Mouse (Mus musculus): ENCODE measurements around the gene Sspo. TPM values are rescaled to one million over a fixed set of nuclear protein-coding genes. Genes with fewer than 3 reads are reported as not detected.

The Sspo gene
- total RNA-seq, 2 experiments from 2014 or later: not detected

DNA sequence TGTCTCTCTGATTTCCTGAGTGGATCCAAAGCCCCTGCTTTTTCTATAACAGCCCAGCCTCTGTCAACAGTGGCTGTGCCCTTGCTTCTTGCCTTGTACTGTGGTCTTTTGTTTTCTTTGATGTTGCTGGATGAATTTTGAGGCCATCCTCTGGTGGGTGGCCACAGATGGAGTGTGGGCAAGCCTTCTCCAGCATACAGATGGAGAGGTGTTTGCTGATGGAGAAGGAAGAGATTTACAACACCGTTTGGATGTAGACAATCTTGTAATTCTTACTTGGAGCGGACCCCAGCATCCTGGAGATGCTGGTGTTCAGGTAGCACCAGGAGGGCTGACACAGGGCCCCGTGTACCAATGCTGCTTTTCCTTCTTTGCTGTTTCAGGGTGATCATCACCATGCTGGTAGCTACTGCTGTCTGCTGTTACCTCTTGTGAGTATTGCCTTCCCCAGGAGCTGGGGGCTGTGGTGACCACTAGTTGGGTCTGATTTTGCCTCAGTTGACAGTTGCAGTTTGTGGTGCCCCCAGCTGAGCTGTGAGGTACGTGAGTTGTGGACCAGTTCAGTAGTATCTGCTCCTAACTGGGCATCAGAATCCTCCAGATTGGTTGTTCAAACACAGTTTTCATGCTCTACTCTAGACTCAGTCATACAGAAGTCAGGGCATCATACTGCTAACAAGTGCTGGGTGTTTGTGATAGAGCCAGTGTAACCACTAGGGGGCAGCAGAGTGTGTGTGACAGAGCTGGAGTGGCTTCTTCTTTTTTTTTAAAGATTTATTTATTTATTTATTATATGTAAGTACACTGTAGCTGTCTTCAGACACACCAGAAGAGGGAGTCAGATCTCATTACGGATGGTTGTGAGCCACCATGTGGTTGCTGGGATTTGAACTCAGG lies 91.1 kb downstream of the Sspo start:
- ATAC-seq (replicated peaks; ENCODE audit: poor library complexity): peak; percentile 81

DNA sequence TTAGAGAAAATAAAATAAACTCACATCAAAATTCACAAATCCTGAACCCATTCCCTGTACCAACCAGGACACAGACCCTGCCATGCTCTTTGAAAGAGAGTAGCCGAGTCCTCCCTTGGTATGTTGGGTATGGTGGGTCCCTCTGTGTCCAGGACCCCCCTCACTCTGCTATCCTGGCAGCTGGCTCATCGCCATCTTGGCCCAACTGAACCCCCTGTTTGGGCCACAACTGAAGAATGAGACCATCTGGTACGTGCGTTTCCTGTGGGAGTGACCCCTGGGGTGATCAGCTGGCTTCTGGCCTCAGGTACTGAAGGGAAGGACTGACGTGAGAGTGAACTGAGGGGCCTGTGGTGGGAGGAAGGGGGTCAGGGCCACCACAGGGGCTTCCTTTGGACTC lies 91.8 kb downstream of the Sspo start:
- no peak for ATAC-seq (replicated peaks; ENCODE audit: poor library complexity)

DNA sequence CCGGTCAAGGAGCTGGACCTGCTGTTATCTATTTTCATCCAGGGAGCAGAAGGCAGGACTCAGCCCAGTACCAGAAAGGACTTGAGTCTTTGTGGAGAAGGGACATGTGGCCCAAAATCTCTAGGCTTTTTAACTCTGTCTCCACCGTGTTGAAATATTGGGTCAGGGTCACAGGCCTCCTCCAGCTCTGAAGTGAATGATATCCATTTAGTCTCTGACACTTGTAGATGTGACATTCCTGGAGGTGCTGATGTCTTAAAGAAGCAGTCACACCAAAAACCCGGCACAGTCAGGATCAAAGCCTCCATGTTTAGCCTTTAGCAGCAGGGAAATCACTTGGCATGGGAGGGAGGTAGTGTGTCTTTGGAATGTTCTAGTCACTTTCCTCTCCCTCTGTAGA lies 92.7 kb downstream of the Sspo start:
- no peak for ATAC-seq (replicated peaks; ENCODE audit: poor library complexity)

DNA sequence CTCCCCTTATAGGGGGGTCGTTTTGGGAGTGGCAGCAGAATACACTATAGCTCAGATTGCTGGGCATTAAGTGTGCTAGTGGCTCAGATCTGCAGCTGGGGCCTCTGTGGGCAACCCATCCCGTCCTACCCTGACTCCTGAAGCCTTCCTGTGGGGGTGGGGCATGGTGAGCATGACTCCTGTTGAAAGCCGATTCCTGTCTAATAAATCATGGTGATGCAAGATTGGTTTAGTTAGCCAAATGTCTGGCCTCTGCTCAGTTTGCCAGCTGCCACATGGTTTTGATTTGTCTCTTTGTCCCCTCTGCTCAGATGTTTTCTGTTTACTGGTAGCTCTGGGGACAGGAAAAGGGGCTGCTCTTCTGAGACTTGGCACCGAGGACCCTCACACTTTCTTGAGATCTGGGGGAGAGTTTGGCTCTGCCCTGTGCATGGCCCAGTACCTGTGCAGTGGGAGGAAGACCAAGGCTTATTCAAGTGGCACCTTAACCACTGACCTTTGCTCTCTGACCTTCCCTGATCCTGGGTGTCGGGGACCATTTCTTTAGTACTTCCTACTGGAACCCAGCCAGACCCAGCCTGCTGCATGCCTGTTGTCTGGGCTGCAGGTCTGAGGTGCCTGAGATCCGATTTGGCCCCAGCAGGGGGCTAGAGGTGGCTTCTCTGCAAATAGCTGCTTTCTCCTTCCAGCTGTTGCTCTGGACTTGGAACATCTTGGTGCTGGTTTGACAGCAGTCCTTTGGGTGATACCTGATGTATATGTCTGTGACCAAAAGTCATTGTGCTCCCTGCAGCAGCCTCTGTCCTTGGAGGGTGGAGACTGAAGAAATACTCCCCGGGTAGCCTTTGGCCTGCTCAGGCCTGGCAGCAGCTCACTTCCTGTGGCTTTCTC lies 93.8 kb downstream of the Sspo start:
- 0 out of 2 replicates have a peak, but pooled peaks have one; percentile 24 for ATAC-seq (replicated peaks; ENCODE audit: poor library complexity)

DNA sequence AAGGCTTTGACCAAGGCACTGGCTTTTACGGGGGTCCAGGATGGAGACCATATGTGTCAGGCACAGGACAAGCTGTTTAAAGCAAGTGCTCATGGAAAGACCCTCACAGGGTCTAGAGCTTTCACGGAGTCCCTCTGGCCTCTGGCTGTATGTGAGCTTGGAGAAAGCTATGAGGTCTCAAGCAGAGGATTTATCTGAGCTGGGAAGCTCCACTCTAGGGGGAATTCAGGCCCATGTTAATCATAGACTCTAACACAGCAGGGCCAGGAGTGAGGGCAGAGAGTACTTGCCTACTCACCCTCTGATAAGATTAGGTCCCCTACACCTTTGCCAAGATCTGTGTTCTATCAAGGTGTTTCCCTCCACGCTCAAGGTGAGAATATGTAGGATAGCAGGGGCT lies 94.6 kb downstream of the Sspo start:
- no peak for ATAC-seq (replicated peaks; ENCODE audit: poor library complexity)

DNA sequence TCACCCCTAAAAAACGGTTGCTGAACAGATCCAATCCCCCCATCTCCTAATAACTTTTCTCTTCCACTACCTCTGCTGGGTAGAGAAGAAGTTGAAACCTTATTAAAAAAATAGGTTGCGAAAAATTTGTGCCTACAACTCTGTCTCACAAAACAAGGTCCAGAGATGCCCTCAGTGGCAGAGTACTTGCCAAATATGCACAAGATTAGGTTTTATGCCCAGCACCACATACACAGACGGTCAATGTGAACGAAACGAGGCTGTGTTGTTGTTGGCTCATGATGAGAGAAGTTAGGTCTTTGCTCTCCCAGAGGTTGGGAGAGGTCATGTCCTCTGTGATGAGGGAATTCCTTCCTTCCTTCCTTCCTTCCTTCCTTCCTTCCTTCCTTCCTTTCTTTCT lies 97.2 kb downstream of the Sspo start:
- no peak for ATAC-seq (replicated peaks; ENCODE audit: poor library complexity)

DNA sequence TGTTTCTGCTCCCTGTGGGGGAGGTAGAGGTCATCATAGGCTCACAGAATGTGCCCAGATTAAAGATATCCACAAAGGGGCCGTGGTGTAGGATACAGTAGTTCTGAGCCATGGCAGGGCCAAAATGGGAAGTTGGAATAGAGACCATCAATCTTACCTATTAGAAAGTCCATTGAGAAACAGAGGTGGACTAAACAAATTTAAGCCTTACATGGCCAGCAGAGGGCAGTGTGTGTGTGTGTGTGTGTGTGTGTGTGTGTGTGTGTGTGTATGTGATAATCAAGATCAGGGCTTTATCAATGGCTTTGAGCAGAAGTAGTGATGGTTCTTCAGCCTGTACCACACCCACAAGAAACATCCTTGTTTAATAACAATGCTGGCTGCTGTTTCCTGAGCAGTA lies 98.2 kb downstream of the Sspo start:
- peak; percentile 63; the same call in 1 of the 2 replicates for ATAC-seq (replicated peaks; ENCODE audit: poor library complexity)

DNA sequence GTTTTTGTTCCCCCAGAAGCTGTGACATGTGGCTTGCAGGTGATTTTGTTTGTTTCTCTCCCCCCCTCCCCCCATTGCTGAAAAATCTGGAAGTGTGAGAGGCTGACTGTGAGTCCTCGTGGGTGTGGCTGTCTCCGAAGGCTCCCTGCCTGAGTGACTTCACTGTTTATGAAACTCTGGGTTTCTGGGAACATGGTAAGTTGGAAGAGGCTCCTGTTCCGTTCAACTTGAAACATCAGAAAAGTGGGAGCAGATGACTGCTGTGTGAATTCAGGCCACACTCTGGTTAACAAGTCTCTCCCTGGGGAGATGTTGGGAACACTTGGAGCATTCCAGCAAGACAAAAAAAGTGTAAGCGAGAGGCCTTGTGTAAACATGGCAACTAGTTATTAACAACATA lies 98.8 kb downstream of the Sspo start:
- no peak for ATAC-seq (replicated peaks; ENCODE audit: poor library complexity)

DNA sequence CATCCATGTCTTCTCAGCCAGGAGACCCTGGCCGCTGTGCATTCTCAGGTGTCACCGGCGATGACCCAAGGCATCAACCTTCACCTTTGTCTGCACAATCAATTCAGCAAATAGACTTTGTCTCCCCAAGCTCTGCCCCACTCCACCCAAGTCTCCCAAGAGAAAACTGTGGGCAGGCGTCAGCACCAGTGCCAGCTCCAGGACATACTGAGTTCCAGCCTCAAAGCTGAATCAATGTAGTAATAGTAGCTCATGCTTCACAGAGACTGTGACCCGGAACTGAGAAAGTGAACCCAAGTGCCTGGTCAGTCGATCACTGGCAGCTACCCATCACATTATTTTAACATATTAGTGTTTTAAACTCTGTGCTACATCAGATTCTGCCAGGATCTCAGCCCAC lies 100.3 kb downstream of the Sspo start:
- no peak for ATAC-seq (replicated peaks; ENCODE audit: poor library complexity)

Other genes with a start within 250 kb of the Sspo start
- gene Krba1, start 52.6 kb upstream of the Sspo start, total RNA-seq (2015): 0.98 and 2.5 TPM in 2 replicates
- 2.0 and 3.1 TPM in 2 replicates for gene Krba1, start 52.6 kb upstream of the Sspo start, total RNA-seq (2017)
- gene Zfp467, start 2.4 kb upstream of the Sspo start, total RNA-seq (2015): 1.6 and 3.4 TPM in 2 replicates
- gene Zfp467, start 2.4 kb upstream of the Sspo start, total RNA-seq (2017): 0.61 and 1.1 TPM in 2 replicates
- gene Atp6v0e2, start 89.4 kb downstream of the Sspo start, total RNA-seq (2015): not detected in 2 replicates
- not detected in 2 replicates for gene Atp6v0e2, start 89.4 kb downstream of the Sspo start, total RNA-seq (2017)
- 8.0 and 11.6 TPM in 2 replicates for gene Lrrc61, start 106.6 kb downstream of the Sspo start, total RNA-seq (2015)
- gene Lrrc61, start 106.6 kb downstream of the Sspo start, total RNA-seq (2017): 4.9 and 6.3 TPM in 2 replicates
- gene Rarres2, start 124.6 kb downstream of the Sspo start, total RNA-seq (2015): not detected in 2 replicates
- gene Rarres2, start 124.6 kb downstream of the Sspo start, total RNA-seq (2017): not detected in 2 replicates
- gene Gm45021, start 141.4 kb downstream of the Sspo start, total RNA-seq (2015): not detected in 2 replicates
- not detected in 2 replicates for gene Gm45021, start 141.4 kb downstream of the Sspo start, total RNA-seq (2017)
- gene Repin1, start 145.7 kb downstream of the Sspo start, total RNA-seq (2015): 7.7 and 11.2 TPM in 2 replicates
- gene Repin1, start 145.7 kb downstream of the Sspo start, total RNA-seq (2017): 10.0 and 16.6 TPM in 2 replicates
- gene Gm44965, start 145.7 kb downstream of the Sspo start, total RNA-seq (2015): not detected in 2 replicates
- gene Gm44965, start 145.7 kb downstream of the Sspo start, total RNA-seq (2017): not detected in 2 replicates
- gene Zfp775, start 153.8 kb downstream of the Sspo start, total RNA-seq (2015): 0.78 and 0.96 TPM in 2 replicates
- gene Zfp775, start 153.8 kb downstream of the Sspo start, total RNA-seq (2017): 1.00 and 2.0 TPM in 2 replicates
- gene AI854703, start 178.5 kb downstream of the Sspo start, total RNA-seq (2015): 0.07 and 0.64 TPM in 2 replicates
- gene AI854703, start 178.5 kb downstream of the Sspo start, total RNA-seq (2017): 0.08 and 0.61 TPM in 2 replicates
- 0.27 and 1.1 TPM in 2 replicates for gene Gimap8, start 199.0 kb downstream of the Sspo start, total RNA-seq (2015)
- 0.50 and 2.0 TPM in 2 replicates for gene Gimap8, start 199.0 kb downstream of the Sspo start, total RNA-seq (2017)
- gene Gimap9, start 227.9 kb downstream of the Sspo start, total RNA-seq (2015): 10.7 and 14.5 TPM in 2 replicates
- gene Gimap9, start 227.9 kb downstream of the Sspo start, total RNA-seq (2017): 17.2 and 29.9 TPM in 2 replicates
- 0.39 and 1.7 TPM in 2 replicates for gene Gimap4, start 236.3 kb downstream of the Sspo start, total RNA-seq (2015)
- 2.9 and 3.1 TPM in 2 replicates for gene Gimap4, start 236.3 kb downstream of the Sspo start, total RNA-seq (2017)